Mouse (Mus musculus) testis, adult 10 weeks (tissue): ENCODE results near the gene Ybx3. TPM values are rescaled to one million over a fixed set of nuclear protein-coding genes. Genes with fewer than 3 reads are reported as not detected.

Experiments
- polyA plus RNA-seq: library from polyadenylated mRNA; stranded (reverse); fragments of 350-450 nt; fragmentation: Illumina TruSeq; extraction: RNeasy Lipid Tissue Mini Kit (QIAGEN cat#74804); gene quantifications from one replicate; pipeline ENCODE4 v1.2.3, GENCODE M21; 2014; ENCODE audit warnings: low read depth, low replicate concordance

Gene Ybx3
- polyA plus RNA-seq: 861 TPM

DNA sequence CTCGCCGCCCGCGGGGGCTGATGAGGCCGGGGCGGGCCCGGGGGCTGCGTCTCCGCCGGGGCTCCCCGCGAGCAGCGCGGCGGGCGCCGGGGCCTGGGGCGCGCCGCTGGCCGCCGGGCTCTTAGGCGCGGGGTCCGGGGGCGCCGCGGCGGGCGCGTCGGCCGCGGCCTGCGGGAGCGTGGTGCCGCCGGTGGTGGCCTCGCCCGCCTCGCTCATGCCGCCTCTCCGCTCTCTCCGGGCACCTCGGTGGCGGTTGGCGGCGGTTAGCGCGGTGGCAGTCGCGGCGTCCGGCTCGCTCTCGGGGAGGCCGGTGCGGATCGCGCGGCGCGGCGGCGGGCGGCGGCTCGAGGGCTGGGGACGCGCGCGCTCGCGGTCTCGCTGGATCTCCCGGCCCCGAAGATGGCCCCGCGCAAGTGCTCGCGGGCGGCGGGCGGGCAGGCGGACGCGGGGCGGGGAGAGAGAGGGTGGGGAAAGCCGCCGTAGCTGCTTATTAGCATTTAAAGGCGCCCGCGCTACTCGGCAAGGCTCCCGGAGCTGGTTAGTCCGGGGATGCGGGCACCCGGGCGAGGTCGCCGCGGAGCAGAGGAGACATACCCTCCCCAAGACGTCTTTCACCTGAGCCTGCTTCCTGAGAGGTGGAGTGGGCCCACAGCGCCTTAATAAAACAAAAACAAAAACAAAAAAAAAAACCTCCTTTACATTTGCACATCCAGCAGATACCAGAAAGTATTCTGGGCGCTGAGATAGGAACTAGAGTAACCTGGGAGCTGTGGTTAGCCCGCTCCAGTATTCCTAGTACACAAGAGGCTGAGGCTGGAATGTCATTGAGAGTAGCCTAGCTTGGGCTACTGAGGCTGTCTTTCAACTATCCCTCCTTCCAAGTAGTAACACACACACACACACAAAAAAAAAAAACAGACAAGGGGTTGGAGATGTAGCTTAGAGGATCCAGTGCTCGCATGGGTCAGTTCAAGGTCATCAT, at the start of gene Ybx3:
Gene Ybx3, minus strand, starts transcription at position 437 of the 982 bp plus-strand sequence.

DNA sequence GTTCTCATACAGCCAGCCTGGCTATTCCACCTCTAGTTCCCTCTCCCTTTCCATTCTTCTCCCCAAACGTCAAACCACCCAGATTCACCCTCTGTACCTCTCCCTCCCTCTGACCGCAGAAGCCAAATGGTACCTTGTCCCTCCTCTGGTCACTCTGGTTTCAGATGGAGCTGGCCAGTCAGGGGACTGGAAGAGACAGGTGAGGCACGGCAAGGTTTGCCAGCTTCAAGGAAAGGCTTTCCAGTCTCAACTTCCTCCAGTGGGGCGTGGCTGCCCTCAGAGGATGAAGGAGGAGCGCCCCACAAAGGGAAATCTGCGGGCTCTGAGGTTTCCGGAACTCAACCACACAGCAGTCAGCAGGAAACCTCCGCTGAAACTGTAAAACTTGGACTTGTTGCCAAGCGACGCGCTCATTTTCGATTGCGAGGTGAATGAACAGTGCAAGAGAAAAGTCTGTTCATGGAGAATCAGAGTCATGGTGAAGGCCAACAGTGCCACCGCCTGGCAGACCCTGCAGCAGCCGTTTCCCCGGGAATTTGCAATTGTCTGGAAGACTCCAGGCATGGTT, 34.8 kb downstream of the Ybx3 start, which contains the start of gene Styk1:
Gene Styk1, minus strand, starts transcription at position 246 of the 568 bp plus-strand sequence.

Other genes with a start within 250 kb of the Ybx3 start
- 0.20 TPM for gene Klra2, start 141.1 kb downstream of the Ybx3 start, polyA plus RNA-seq
- gene Magohb, start 95.2 kb downstream of the Ybx3 start, polyA plus RNA-seq: 52.4 TPM
- 0.27 TPM for gene Styk1, start 34.9 kb downstream of the Ybx3 start, polyA plus RNA-seq
- 1.4 TPM for gene 5430401F13Rik, start 97.9 kb upstream of the Ybx3 start, polyA plus RNA-seq
- gene Gm6619, start 97.9 kb upstream of the Ybx3 start, polyA plus RNA-seq: not detected
- not detected for gene Tas2r130, start 242.4 kb upstream of the Ybx3 start, polyA plus RNA-seq